Mouse (Mus musculus): ENCODE data around the gene Rabepk. TPM values are rescaled to one million over a fixed set of nuclear protein-coding genes. Genes with fewer than 3 reads are reported as not detected.
A peak's percentile ranks its signal among the peaks of the same experiment; 100 is the strongest.
"Not testable (repeated sequence)": the region's sequence is repeated elsewhere in the genome, so short reads cannot be mapped to it uniquely, and the experiment has no call there.

Rabepk gene
- total RNA-seq, 1 experiment from 2014 or later = 24.8 TPM

GRCm38 (mm10) chr2:34764801-34765200, 34.9 kb downstream of the Rabepk start:
- no peak for DNase-seq

GRCm38 (mm10) chr2:34762872-34763271, 36.8 kb downstream of the Rabepk start:
- no peak for DNase-seq

GRCm38 (mm10) chr2:34762174-34762573, 37.5 kb downstream of the Rabepk start:
- DNase-seq = no peak

- not testable (repeated sequence) for DNase-seq
Measured at GRCm38 (mm10) chr2:34761272-34761671, 38.4 kb downstream of the Rabepk start.

- DNase-seq = no peak
Measured at GRCm38 (mm10) chr2:34757341-34757740, 42.4 kb downstream of the Rabepk start.

GRCm38 (mm10) chr2:34754551-34755358, 45.0 kb downstream of the Rabepk start, which contains the start of gene Gapvd1:
Gene Gapvd1, minus strand, starts transcription at chr2:34755232.
- DNase-seq = peak; percentile 45

- DNase-seq = peak; percentile 96
Measured at GRCm38 (mm10) chr2:34753811-34754550, 45.7 kb downstream of the Rabepk start.

- no peak for DNase-seq
Measured at GRCm38 (mm10) chr2:34750245-34750644, 49.5 kb downstream of the Rabepk start.

GRCm38 (mm10) chr2:34748479-34748878, 51.2 kb downstream of the Rabepk start:
- DNase-seq = no peak

GRCm38 (mm10) chr2:34745673-34746072, 54.0 kb downstream of the Rabepk start:
- DNase-seq = no peak

- DNase-seq = no peak
Measured at GRCm38 (mm10) chr2:34744476-34744875, 55.2 kb downstream of the Rabepk start.

- DNase-seq = no peak
Measured at GRCm38 (mm10) chr2:34742675-34743074, 57.0 kb downstream of the Rabepk start.

- DNase-seq = no peak
Measured at GRCm38 (mm10) chr2:34741390-34742159, 58.1 kb downstream of the Rabepk start.

- DNase-seq = no peak
Measured at GRCm38 (mm10) chr2:34739684-34740391, 59.9 kb downstream of the Rabepk start.

- no peak for DNase-seq
Measured at GRCm38 (mm10) chr2:34737911-34738310, 61.8 kb downstream of the Rabepk start.

- no peak for DNase-seq
Measured at GRCm38 (mm10) chr2:34736626-34737025, 63.1 kb downstream of the Rabepk start.

Other genes with a start within 250 kb of the Rabepk start
- 55.5 and 58.2 TPM in 2 replicates for gene Gapvd1, start 44.7 kb downstream of the Rabepk start, total RNA-seq (2021)
- 552 and 555 TPM in 2 replicates for gene Hspa5, start 27.9 kb downstream of the Rabepk start, total RNA-seq (2021)
- gene Fbxw2, start 26.4 kb upstream of the Rabepk start, total RNA-seq (2021) = 67.5 and 75.5 TPM in 2 replicates
- not detected in 2 replicates for gene Gm34653, start 33.1 kb upstream of the Rabepk start, total RNA-seq (2021)
- 0.38 and 6.5 TPM in 2 replicates for gene Cutal, start 74.5 kb upstream of the Rabepk start, total RNA-seq (2021)
- 32.2 and 39.5 TPM in 2 replicates for gene Psmd5, start 75.1 kb upstream of the Rabepk start, total RNA-seq (2021)
- 4.3 and 5.0 TPM in 2 replicates for gene Phf19, start 114.1 kb upstream of the Rabepk start, total RNA-seq (2021)
- gene Traf1, start 161.9 kb upstream of the Rabepk start, total RNA-seq (2021) = 4.2 and 7.1 TPM in 2 replicates